Mouse (Mus musculus): ENCODE results near the gene Rcor3. TPM values are rescaled to one million over a fixed set of nuclear protein-coding genes. Genes with fewer than 3 reads are reported as not detected.

Gene Rcor3
- polyA plus RNA-seq, 1 experiment from 2014 or later: 14.2 TPM

DNA sequence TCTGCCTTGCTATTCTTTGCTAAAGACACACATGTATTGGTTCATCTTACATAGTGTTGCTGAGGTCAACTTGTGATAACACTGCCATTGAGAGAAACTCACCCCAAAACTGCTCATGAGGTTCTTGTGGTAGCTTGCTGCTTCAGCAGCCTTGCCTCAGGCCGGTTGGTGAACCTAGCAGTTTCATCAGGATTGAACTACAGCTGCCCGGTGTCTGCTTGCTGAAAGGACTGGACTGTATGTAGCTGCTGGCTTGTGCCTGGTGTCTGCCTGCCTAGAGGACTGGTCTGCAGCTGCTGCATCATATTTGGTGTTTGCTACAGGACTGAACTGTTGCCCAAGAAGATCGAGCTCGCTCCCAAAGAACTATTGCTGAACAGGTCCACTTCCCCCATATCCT, 61.8 kb downstream of the Rcor3 start:
- Histone ChIP-seq H3K27me3 (ENCODE audit: poor library complexity, severe bottlenecking) (peaks cover 8% of the 10 kb centered on the region; the same call in 1 of the 2 replicates), H3K27ac (no peak overlapping the region), H3K36me3 (replicated peaks) (no peaks in the 10 kb centered on the region), H3K9me3 (peaks cover 4% of the 10 kb centered on the region), H3K4me1 (peaks cover 20% of the 10 kb centered on the region), H3K4me3 (no peak overlapping the region)
- 84% methylated on average over 4 of the region's 4 CpGs for WGBS
- no peak for DNase-seq (ENCODE audit: extremely low spot score, low spot score)

DNA sequence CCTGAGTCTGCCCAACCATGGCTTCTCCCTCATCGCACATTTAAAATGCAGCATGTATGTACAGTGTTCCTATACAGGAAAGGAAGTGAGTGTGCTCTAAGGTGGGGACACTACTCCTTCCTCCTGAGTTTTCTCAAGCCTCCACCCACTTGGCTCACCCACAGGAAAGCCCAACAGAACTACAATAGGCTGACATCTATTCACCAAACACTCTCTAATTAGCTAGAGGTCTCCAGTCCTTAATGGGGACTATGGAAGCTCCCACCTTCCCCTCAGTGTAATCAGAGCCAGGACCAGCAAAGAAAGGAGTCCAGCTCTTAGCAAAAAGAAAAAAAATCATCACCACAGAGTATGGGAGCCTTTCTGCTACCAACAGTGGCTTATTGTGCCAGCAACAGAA, 63.0 kb downstream of the Rcor3 start:
- WGBS: 83% methylated on average over 1 of the region's 1 CpGs
- Histone ChIP-seq H3K36me3 (replicated peaks) (no peaks in the 10 kb centered on the region), H3K27me3 (ENCODE audit: poor library complexity, severe bottlenecking) (peaks cover 14% of the 10 kb centered on the region), H3K27ac (peak overlapping the region; percentile 35; the same call in 1 of the 2 replicates), H3K4me3 (no peak overlapping the region), H3K4me1 (peaks cover 29% of the 10 kb centered on the region), H3K9me3 (no peaks in the 10 kb centered on the region)
- DNase-seq (ENCODE audit: extremely low spot score, low spot score): no peak

- Histone ChIP-seq H3K27ac (no peak overlapping the region), H3K4me1 (peaks cover 33% of the 10 kb centered on the region), H3K27me3 (ENCODE audit: poor library complexity, severe bottlenecking) (peaks cover 14% of the 10 kb centered on the region), H3K36me3 (replicated peaks) (no peaks in the 10 kb centered on the region), H3K4me3 (no peak overlapping the region), H3K9me3 (no peaks in the 10 kb centered on the region)
- WGBS: 93% methylated on average over 1 of the region's 1 CpGs
- DNase-seq (ENCODE audit: extremely low spot score, low spot score): no peak
These were observed 65.4 kb downstream of the Rcor3 start for GRCm38 (mm10) chr1:192072426-192072825.

DNA sequence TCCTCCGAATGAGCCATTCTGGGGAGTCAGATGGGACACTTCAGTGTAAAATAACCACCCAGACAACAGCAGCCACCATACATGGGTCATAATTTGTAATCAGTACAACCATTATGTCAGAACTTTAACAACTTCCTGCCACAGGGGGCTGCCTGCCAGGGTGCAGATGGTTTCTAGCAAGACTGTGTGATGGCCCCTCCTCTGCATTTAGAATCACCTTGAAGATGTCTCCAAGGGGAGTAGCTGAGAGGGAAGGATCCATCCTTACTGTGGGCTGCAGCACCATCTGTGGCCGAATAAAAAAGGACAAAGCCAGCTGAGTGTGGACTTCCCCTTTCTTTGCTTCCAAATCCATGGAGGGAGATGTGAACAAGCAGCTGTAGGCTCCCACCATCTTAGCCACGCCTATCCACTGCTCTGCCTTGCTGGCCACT, 67.2 kb downstream of the Rcor3 start:
- Histone ChIP-seq H3K36me3 (replicated peaks) (no peaks in the 10 kb centered on the region), H3K27ac (no peak overlapping the region), H3K9me3 (no peaks in the 10 kb centered on the region), H3K4me1 (peaks cover 27% of the 10 kb centered on the region), H3K4me3 (no peak overlapping the region), H3K27me3 (ENCODE audit: poor library complexity, severe bottlenecking) (peaks cover 14% of the 10 kb centered on the region)
- DNase-seq (ENCODE audit: extremely low spot score, low spot score): no peak
- 75% methylated on average over 3 of the region's 3 CpGs for WGBS

- Histone ChIP-seq H3K9me3 (no peaks in the 10 kb centered on the region), H3K27ac (no peak overlapping the region), H3K27me3 (ENCODE audit: poor library complexity, severe bottlenecking) (peaks cover 14% of the 10 kb centered on the region), H3K4me3 (no peak overlapping the region), H3K36me3 (replicated peaks) (no peaks in the 10 kb centered on the region), H3K4me1 (peaks cover 24% of the 10 kb centered on the region)
- 67% methylated on average over 13 of the region's 13 CpGs for WGBS
- no peak for DNase-seq (ENCODE audit: extremely low spot score, low spot score)
These were observed 67.8 kb downstream of the Rcor3 start for GRCm38 (mm10) chr1:192069971-192070591.

DNA sequence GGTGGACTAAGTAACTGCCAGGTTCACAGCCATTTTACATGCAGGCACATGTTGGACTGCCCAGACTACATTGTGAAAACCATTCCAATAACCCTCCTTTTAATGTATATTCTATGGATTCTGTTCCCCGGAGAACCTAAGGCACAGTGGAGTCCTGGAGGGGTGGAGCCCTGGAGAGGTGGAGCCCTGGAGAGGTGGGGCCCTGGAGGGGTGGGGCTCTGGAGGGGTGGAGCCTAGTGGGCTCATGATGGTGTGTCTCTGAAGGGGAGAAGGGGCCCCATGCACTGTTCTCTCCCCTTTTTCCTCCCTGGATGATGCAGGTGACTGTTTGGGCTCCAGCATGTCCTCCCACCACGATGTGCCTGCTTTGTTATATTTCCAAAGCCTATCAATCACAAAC, 69.7 kb downstream of the Rcor3 start:
- Histone ChIP-seq H3K27ac (no peak overlapping the region), H3K4me1 (peaks cover 13% of the 10 kb centered on the region), H3K36me3 (replicated peaks) (no peaks in the 10 kb centered on the region), H3K9me3 (peaks cover 5% of the 10 kb centered on the region; the same call in 1 of the 2 replicates), H3K27me3 (ENCODE audit: poor library complexity, severe bottlenecking) (peaks cover 14% of the 10 kb centered on the region), H3K4me3 (no peak overlapping the region)
- 73% methylated on average over 2 of the region's 2 CpGs for WGBS
- DNase-seq (ENCODE audit: extremely low spot score, low spot score): no peak

DNA sequence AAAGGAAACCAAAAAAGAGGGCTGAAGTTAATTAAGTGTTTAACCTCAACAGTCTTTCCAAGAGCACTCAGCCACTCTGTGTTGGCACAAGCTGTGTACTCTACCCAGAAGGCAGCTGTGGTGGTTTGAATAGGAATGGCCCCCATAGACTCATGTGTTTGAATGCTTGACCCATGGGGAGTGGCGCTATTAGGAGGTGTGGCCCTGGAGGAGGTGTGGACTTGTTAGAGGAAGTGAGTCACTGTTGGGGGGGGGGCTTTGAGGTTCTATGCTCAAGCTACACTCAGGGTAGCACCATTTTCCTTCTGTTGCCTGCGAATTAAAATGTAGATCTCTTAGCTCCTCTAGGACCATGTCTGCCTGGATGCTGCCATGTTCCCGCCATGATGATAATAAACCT, 70.9 kb downstream of the Rcor3 start:
- no peak for DNase-seq (ENCODE audit: extremely low spot score, low spot score)
- peaks cover 13% of the 10 kb centered on the region for H3K4me1 ChIP-seq
- no peak overlapping the region for H3K27ac ChIP-seq
- H3K4me3 ChIP-seq: no peak overlapping the region
- H3K9me3 ChIP-seq: peaks cover 5% of the 10 kb centered on the region; the same call in 1 of the 2 replicates
- WGBS: 90% methylated on average over 3 of the region's 3 CpGs
- H3K27me3 ChIP-seq (ENCODE audit: poor library complexity, severe bottlenecking): peaks cover 14% of the 10 kb centered on the region
- H3K36me3 ChIP-seq (replicated peaks): no peaks in the 10 kb centered on the region

DNA sequence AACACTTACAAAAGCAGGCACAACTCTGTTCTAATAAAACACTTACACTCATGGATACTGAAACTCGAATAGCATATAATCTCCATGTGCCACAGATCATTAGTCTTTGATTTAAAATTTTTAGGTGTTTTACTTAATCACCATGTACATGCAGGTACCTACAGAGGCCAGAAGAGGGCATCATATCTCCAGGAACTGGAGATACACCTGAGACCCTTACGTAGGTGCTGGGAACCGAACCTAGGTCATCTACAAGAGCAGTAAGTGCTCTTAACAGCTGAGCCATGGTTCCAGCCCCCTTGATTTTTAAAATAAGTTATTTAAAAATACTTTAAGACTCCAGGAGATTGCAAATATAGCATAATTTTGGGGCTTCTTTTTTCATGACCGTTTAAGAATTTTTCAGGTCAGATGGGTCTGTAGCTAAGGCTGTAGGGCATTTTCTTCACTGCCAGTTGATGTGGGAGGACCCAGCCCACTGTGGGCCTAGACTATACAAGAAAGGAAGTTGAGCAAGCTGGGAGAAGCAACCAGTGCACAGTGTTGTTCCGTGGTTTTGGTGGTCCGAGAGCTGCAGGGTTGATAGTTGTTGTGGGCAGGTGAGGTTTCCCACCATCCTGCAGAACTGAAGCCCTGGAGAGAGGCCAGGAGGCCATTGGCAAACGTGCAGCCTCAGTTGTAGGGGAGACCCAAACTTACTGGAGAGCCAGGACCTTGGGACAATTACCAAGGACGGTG, 74.5 kb downstream of the Rcor3 start:
- DNase-seq (ENCODE audit: extremely low spot score, low spot score): no peak
- no peak overlapping the region for H3K4me3 ChIP-seq
- no peaks in the 10 kb centered on the region for H3K36me3 ChIP-seq (replicated peaks)
- peaks cover 5% of the 10 kb centered on the region; the same call in 1 of the 2 replicates for H3K9me3 ChIP-seq
- 86% methylated on average over 8 of the region's 8 CpGs for WGBS
- peaks cover 3% of the 10 kb centered on the region; the same call in 1 of the 2 replicates for H3K4me1 ChIP-seq
- no peak overlapping the region for H3K27ac ChIP-seq
- H3K27me3 ChIP-seq (ENCODE audit: poor library complexity, severe bottlenecking): no peaks in the 10 kb centered on the region

GRCm38 (mm10) chr1:192062682-192063081, 75.2 kb downstream of the Rcor3 start:
- no peak for DNase-seq (ENCODE audit: extremely low spot score, low spot score)

DNA sequence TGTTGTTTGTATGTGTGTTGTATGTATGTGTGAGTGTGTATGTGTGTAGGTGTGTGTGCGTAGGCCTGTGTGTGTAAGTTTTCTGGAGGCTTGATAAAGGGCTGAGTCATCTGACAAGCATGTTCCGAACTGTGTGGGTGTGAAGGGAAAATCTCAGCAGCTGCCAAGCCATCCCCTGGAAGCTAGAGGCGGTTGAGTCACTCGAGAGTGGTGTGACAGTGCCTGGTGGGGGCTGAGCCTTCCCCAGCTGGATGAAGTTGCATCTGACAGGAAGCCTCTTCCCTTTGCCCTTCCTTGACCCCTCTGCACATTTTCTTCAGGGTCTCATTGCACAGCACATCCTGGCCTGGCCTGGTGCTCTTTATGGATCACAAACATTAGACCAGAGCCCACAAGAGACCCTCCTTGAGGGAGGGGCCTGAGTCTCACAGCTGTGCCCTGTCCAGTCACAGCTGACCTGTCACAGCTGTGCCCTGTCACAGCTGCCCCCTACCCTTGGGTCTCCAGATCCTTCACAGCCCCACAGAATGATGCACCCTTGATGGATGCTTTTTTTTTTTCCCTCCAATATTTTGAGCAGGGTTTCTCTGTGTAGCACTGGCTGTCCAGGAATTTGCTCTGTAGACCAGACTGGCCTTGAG, 76.1 kb downstream of the Rcor3 start:
- 73% methylated on average over 4 of the region's 4 CpGs for WGBS
- H3K4me3 ChIP-seq: no peak overlapping the region
- no peak overlapping the region for H3K27ac ChIP-seq
- H3K36me3 ChIP-seq (replicated peaks): no peaks in the 10 kb centered on the region
- no peaks in the 10 kb centered on the region for H3K4me1 ChIP-seq
- peaks cover 5% of the 10 kb centered on the region; the same call in 1 of the 2 replicates for H3K9me3 ChIP-seq
- H3K27me3 ChIP-seq (ENCODE audit: poor library complexity, severe bottlenecking): no peaks in the 10 kb centered on the region
- no peak for DNase-seq (ENCODE audit: extremely low spot score, low spot score)

More at GRCm38 (mm10) chr1:192062682-192063081, 75.2 kb downstream of the Rcor3 start:
- Histone ChIP-seq H3K4me1 (no peaks in the 10 kb centered on the region), H3K27me3 (ENCODE audit: poor library complexity, severe bottlenecking) (no peaks in the 10 kb centered on the region), H3K9me3 (peaks cover 5% of the 10 kb centered on the region; the same call in 1 of the 2 replicates), H3K4me3 (no peak overlapping the region), H3K36me3 (replicated peaks) (no peaks in the 10 kb centered on the region), H3K27ac (no peak overlapping the region)
- 91% methylated on average over 14 of the region's 14 CpGs for WGBS

GRCm38 (mm10) chr1:192058911-192059310, 79.0 kb downstream of the Rcor3 start:
- Histone ChIP-seq H3K27me3 (ENCODE audit: poor library complexity, severe bottlenecking) (no peaks in the 10 kb centered on the region), H3K27ac (no peak overlapping the region), H3K9me3 (peaks cover 5% of the 10 kb centered on the region; the same call in 1 of the 2 replicates), H3K4me3 (no peak overlapping the region), H3K36me3 (replicated peaks) (no peaks in the 10 kb centered on the region), H3K4me1 (no peaks in the 10 kb centered on the region)
- WGBS: 82% methylated on average over 10 of the region's 10 CpGs
- DNase-seq (ENCODE audit: extremely low spot score, low spot score): no peak

- H3K27ac ChIP-seq: no peak overlapping the region
- no peak overlapping the region for H3K4me3 ChIP-seq
- H3K9me3 ChIP-seq: no peaks in the 10 kb centered on the region
- DNase-seq (ENCODE audit: extremely low spot score, low spot score): no peak
- H3K4me1 ChIP-seq: no peaks in the 10 kb centered on the region
- 83% methylated on average over 3 of the region's 3 CpGs for WGBS
- H3K36me3 ChIP-seq (replicated peaks): no peaks in the 10 kb centered on the region
- no peaks in the 10 kb centered on the region for H3K27me3 ChIP-seq (ENCODE audit: poor library complexity, severe bottlenecking)
These were observed 84.1 kb downstream of the Rcor3 start for GRCm38 (mm10) chr1:192053726-192054125.

DNA sequence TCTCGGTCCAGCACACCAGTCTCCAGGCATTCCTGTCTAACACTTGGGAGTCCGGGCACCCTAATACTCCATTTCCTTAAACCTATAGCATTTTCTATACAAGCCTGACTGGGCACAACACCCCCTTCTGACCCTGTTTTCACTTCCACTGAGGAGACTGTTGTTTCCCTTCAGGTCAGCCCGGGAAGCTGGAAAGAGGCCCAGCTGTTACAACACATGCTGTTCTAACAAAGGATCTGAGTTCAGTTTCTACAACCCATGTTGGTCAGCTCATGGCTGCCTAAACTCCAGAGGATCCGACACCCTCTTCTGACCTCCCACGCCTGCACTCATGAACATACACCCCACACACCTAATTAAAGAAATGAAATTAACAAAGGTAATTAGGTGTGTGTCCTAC, 84.9 kb downstream of the Rcor3 start:
- H3K9me3 ChIP-seq: no peaks in the 10 kb centered on the region
- H3K27ac ChIP-seq: no peak overlapping the region
- 86% methylated on average over 5 of the region's 5 CpGs for WGBS
- H3K27me3 ChIP-seq (ENCODE audit: poor library complexity, severe bottlenecking): no peaks in the 10 kb centered on the region
- H3K4me3 ChIP-seq: no peak overlapping the region
- DNase-seq (ENCODE audit: extremely low spot score, low spot score): no peak
- no peaks in the 10 kb centered on the region for H3K4me1 ChIP-seq
- no peaks in the 10 kb centered on the region for H3K36me3 ChIP-seq (replicated peaks)

Measured in forebrain, embryonic 10.5 days (tissue).